Mouse (Mus musculus): Measurements from ENCODE around the gene Cnnm2. TPM values are rescaled to one million over a fixed set of nuclear protein-coding genes. Genes with fewer than 3 reads are reported as not detected.
"Not testable (repeated sequence)": the region's sequence is repeated elsewhere in the genome, so short reads cannot be mapped to it uniquely, and the experiment has no call there.

The Cnnm2 gene
- polyA plus RNA-seq, 1 experiment from 2014 or later: 3.8 TPM

DNA sequence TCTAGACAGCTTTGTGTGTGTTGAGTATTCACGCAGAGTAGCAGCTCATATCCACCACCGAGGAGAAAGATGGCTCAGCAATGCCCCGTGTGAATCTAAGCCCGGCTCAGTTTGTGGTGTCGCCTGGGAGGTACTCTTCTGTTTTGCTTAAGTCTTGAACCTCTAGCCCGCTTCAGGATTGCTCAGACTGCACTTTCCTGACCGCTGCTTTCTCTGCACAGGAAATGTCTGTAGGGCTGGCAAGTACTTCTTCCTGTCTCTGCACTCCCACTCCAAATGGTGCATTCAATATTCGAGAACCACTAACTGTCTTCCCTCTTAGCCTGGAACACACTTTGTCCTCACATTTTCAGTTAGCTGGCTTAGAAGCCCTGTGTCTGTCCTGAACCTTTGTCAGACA lies 2.3 kb upstream of the Cnnm2 start:
- Histone ChIP-seq H3K27me3 (ENCODE audit: insufficient read depth, low read length) (peaks cover 15% of the 10 kb centered on the region; the same call in 1 of the 2 replicates), H3K9me3 (ENCODE audit: low read depth, low read length) (no peaks in the 10 kb centered on the region), H3K4me3 (ENCODE audit: low read depth, low read length) (no peak overlapping the region), H3K36me3 (ENCODE audit: insufficient read depth) (no peaks in the 10 kb centered on the region), H3K4me1 (ENCODE audit: insufficient read depth) (peaks cover 6% of the 10 kb centered on the region; the same call in 1 of the 2 replicates), H3K4me2 (no peak overlapping the region), H3K27ac (ENCODE audit: low read depth) (no peak overlapping the region), H3K9ac (no peak overlapping the region)
- no peak for ATAC-seq (ENCODE audit: insufficient read depth)
- no peak for TF ChIP-seq CTCF (IDR thresholded peaks at IDR 0.05; ENCODE audit: low read depth)
- WGBS: 59% methylated on average over 8 of the region's 8 CpGs
- peak; percentile 7 for DNase-seq

DNA sequence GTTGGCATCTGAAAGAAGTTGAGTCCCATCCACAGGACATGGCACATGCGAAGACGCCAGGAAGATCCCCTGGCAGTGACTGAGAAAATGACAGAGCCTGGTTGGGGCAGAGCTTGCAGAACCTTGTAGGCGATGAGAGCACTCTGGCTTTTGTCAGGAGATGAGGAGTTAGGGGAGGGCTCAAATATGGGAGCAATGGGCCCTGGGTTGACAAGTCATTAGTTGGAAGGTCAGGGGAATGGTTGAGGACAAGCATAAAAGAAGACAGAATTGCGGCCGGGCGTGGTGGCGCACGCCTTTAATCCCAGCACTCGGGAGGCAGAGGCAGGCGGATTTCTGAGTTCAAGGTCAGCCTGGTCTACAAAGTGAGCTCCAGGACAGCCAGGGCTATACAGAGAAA lies 1.5 kb upstream of the Cnnm2 start:
- H3K4me2 ChIP-seq; H3K9ac ChIP-seq; H3K9me3 ChIP-seq (ENCODE audit: low read depth, low read length); H3K4me1 ChIP-seq (ENCODE audit: insufficient read depth); H3K4me3 ChIP-seq (ENCODE audit: low read depth, low read length); DNase-seq; H3K36me3 ChIP-seq (ENCODE audit: insufficient read depth); ATAC-seq (ENCODE audit: insufficient read depth); H3K27ac ChIP-seq (ENCODE audit: low read depth): not testable (repeated sequence)
- 86% methylated on average over 10 of the region's 10 CpGs for WGBS
- H3K27me3 ChIP-seq (ENCODE audit: insufficient read depth, low read length): peaks cover 23% of the 10 kb centered on the region; the same call in 1 of the 2 replicates

DNA sequence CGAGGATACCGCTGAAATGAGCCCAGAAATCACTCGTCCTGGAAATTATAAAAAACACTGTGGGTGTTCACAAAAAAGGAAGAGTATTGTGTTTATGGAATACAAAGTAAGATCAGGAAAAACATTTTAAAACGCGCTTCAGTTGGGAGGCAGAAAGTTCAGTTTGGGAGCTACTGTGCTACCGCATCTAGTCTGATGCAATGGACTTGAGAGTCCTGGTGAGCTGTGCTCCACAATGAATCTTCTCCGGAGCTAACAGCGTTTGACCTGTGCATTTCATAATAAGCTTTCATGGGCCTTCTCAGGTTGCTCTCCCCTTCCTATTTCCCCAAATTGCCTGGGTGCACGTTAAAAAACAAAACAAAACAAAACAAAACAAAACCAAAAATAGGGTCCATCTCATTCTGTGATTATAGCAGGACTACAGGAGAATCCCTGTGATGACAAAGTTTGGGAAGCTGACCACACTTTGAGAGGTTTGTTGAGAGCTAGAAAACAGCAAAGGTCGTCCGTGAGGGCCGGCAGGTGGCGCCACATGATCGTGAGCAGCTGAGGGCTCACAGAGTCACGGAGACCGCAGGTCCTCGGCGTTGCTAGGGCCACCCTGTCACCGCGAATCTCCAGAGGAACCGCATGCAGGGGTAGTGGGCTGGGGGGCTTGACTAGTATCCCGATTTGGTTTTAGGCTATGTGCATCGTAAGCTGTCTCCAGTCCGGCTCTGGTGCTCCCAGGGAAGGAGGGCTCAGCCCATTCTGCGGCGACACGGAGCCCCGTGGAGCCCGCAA lies 828 bp upstream of the Cnnm2 start:
- H3K9me3 ChIP-seq (ENCODE audit: low read depth, low read length): no peaks in the 10 kb centered on the region
- H3K9ac ChIP-seq: no peak overlapping the region
- H3K27ac ChIP-seq (ENCODE audit: low read depth): no peak overlapping the region
- H3K27me3 ChIP-seq (ENCODE audit: insufficient read depth, low read length): peaks cover 24% of the 10 kb centered on the region; the same call in 1 of the 2 replicates
- peak overlapping the region; percentile 90 for H3K4me3 ChIP-seq (ENCODE audit: low read depth, low read length)
- H3K4me1 ChIP-seq (ENCODE audit: insufficient read depth): peaks cover 6% of the 10 kb centered on the region; the same call in 1 of the 2 replicates
- H3K36me3 ChIP-seq (ENCODE audit: insufficient read depth): no peaks in the 10 kb centered on the region
- 18% methylated on average over 29 of the region's 29 CpGs for WGBS
- peak; percentile 97 for TF ChIP-seq CTCF (IDR thresholded peaks at IDR 0.05; ENCODE audit: low read depth)
- DNase-seq (peak; percentile 94), ATAC-seq (ENCODE audit: insufficient read depth) (peak; percentile 72)
- H3K4me2 ChIP-seq: peak overlapping the region; percentile 100

DNA sequence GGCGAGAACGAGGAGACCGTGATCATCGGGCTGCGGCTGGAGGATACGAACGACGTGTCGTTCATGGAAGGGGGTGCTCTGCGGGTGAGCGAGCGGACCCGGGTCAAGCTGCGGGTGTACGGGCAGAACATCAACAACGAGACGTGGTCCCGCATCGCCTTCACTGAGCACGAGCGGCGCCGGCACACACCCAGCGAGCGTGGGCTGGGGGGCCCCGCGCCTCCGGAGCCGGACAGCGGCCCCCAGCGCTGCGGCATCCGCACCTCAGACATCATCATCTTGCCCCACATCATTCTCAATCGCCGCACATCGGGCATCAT lies 535 bp downstream of the Cnnm2 start:
- Histone ChIP-seq H3K9me3 (ENCODE audit: low read depth, low read length) (no peaks in the 10 kb centered on the region), H3K4me2 (peak overlapping the region; percentile 100), H3K27me3 (ENCODE audit: insufficient read depth, low read length) (peaks cover 24% of the 10 kb centered on the region; the same call in 1 of the 2 replicates), H3K27ac (ENCODE audit: low read depth) (no peak overlapping the region), H3K4me3 (ENCODE audit: low read depth, low read length) (peak overlapping the region; percentile 90), H3K9ac (peak overlapping the region; percentile 69), H3K36me3 (ENCODE audit: insufficient read depth) (no peaks in the 10 kb centered on the region), H3K4me1 (ENCODE audit: insufficient read depth) (peaks cover 6% of the 10 kb centered on the region; the same call in 1 of the 2 replicates)
- WGBS: under 1% methylated on average over 36 of the region's 36 CpGs
- no peak for DNase-seq
- TF ChIP-seq CTCF (IDR thresholded peaks at IDR 0.05; ENCODE audit: low read depth): no peak
- ATAC-seq (ENCODE audit: insufficient read depth): no peak; the same call in 1 of the 2 replicates

DNA sequence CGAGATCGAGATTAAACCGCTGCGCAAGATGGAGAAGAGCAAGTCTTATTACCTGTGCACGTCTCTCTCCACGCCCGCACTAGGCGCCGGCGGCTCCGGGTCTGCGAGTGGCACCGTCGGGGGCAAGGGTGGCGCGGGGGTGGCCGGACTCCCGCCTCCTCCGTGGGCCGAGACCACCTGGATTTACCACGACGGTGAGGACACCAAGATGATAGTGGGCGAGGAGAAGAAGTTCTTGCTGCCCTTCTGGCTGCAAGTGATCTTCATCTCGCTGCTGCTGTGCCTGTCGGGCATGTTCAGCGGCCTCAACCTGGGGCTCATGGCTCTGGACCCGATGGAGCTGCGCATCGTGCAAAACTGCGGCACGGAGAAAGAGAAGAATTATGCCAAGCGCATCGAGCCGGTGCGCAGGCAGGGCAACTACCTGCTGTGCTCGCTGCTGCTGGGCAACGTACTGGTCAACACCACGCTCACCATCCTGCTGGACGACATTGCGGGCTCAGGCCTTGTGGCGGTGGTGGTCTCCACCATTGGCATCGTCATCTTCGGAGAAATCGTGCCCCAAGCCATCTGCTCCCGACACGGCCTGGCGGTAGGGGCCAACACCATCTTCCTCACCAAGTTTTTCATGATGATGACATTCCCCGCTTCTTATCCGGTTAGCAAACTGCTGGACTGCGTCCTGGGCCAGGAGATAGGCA lies 1.0 kb downstream of the Cnnm2 start:
- WGBS: 1% methylated on average over 50 of the region's 50 CpGs
- no peak overlapping the region for H3K27ac ChIP-seq (ENCODE audit: low read depth)
- peak overlapping the region; percentile 69 for H3K9ac ChIP-seq
- TF ChIP-seq CTCF (IDR thresholded peaks at IDR 0.05; ENCODE audit: low read depth): no peak
- H3K27me3 ChIP-seq (ENCODE audit: insufficient read depth, low read length): peaks cover 24% of the 10 kb centered on the region; the same call in 1 of the 2 replicates
- H3K4me3 ChIP-seq (ENCODE audit: low read depth, low read length): peak overlapping the region; percentile 90
- H3K4me1 ChIP-seq (ENCODE audit: insufficient read depth): peaks cover 6% of the 10 kb centered on the region; the same call in 1 of the 2 replicates
- peak overlapping the region; percentile 100 for H3K4me2 ChIP-seq
- H3K9me3 ChIP-seq (ENCODE audit: low read depth, low read length): no peaks in the 10 kb centered on the region
- ATAC-seq (ENCODE audit: insufficient read depth) (no peak), DNase-seq (peak; percentile 23)
- H3K36me3 ChIP-seq (ENCODE audit: insufficient read depth): no peaks in the 10 kb centered on the region

DNA sequence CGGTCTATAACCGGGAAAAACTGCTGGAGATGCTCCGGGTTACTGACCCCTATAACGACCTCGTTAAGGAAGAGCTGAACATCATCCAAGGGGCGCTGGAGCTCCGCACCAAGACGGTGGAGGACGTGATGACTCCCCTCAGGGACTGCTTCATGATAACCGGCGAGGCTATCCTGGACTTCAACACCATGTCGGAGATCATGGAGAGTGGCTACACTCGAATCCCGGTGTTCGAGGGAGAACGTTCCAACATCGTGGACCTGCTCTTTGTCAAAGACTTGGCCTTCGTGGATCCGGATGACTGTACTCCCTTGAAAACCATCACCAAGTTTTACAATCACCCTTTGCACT lies 1.6 kb downstream of the Cnnm2 start:
- no peaks in the 10 kb centered on the region for H3K36me3 ChIP-seq (ENCODE audit: insufficient read depth)
- peak overlapping the region; percentile 90 for H3K4me3 ChIP-seq (ENCODE audit: low read depth, low read length)
- H3K27ac ChIP-seq (ENCODE audit: low read depth): no peak overlapping the region
- H3K9me3 ChIP-seq (ENCODE audit: low read depth, low read length): no peaks in the 10 kb centered on the region
- 3% methylated on average over 19 of the region's 19 CpGs for WGBS
- no peak for TF ChIP-seq CTCF (IDR thresholded peaks at IDR 0.05; ENCODE audit: low read depth)
- H3K4me1 ChIP-seq (ENCODE audit: insufficient read depth): peaks cover 6% of the 10 kb centered on the region; the same call in 1 of the 2 replicates
- no peak overlapping the region for H3K9ac ChIP-seq
- ATAC-seq (ENCODE audit: insufficient read depth) (no peak), DNase-seq (no peak)
- H3K27me3 ChIP-seq (ENCODE audit: insufficient read depth, low read length): peaks cover 24% of the 10 kb centered on the region; the same call in 1 of the 2 replicates
- H3K4me2 ChIP-seq: peak overlapping the region; percentile 100

DNA sequence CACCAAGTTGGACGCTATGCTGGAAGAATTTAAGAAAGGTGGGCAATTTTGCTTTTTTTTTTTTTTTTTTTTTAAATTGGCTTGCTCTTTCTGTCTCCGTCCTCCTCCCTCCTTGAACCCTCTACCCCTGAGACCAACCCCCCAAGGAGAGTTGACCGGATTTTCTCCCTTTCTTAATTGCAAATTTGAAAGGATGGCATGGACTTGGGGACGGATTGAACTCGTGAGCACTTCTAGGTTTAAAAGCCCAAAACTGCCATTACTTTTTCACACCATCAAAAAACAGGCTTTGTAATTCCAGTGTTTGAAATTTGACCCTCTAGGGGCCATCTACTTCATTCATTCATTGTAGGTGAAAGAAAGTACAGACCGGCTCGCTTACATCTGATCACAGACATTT lies 2.0 kb downstream of the Cnnm2 start:
- DNase-seq (no peak), ATAC-seq (ENCODE audit: insufficient read depth) (no peak)
- no peak for TF ChIP-seq CTCF (IDR thresholded peaks at IDR 0.05; ENCODE audit: low read depth)
- 20% methylated on average over 7 of the region's 7 CpGs for WGBS
- Histone ChIP-seq H3K9ac (no peak overlapping the region), H3K9me3 (ENCODE audit: low read depth, low read length) (no peaks in the 10 kb centered on the region), H3K27me3 (ENCODE audit: insufficient read depth, low read length) (peaks cover 24% of the 10 kb centered on the region; the same call in 1 of the 2 replicates), H3K4me3 (ENCODE audit: low read depth, low read length) (peak overlapping the region; percentile 90), H3K4me1 (ENCODE audit: insufficient read depth) (peaks cover 6% of the 10 kb centered on the region; the same call in 1 of the 2 replicates), H3K27ac (ENCODE audit: low read depth) (no peak overlapping the region), H3K4me2 (peak overlapping the region; percentile 100), H3K36me3 (ENCODE audit: insufficient read depth) (no peaks in the 10 kb centered on the region)
